Mouse (Mus musculus) thymus, postnatal 14 days (tissue): ENCODE measurements around the gene Baiap2l2.
A peak's percentile ranks its signal among the peaks of the same experiment; 100 is the strongest.

Experiments used
- DNase-seq: peaks from one replicate; pipeline ENCODE4 v3.0.0; 2021

Gene Baiap2l2

GRCm38 (mm10) chr15:79285399-79285798 is at the start of gene Baiap2l2:
Baiap2l2 (minus strand) TSS chr15:79285537.
- no peak for DNase-seq

- DNase-seq, result no peak
Observed at GRCm38 (mm10) chr15:79333409-79333808, 48.1 kb upstream of the Baiap2l2 start.

GRCm38 (mm10) chr15:79330521-79330920 is 45.2 kb upstream of the Baiap2l2 start:
- no peak for DNase-seq

- no peak for DNase-seq
Observed at GRCm38 (mm10) chr15:79329979-79330363, 44.6 kb upstream of the Baiap2l2 start.

- peak; percentile 20 for DNase-seq
Observed at GRCm38 (mm10) chr15:79329346-79329978, 44.1 kb upstream of the Baiap2l2 start.

DNA sequence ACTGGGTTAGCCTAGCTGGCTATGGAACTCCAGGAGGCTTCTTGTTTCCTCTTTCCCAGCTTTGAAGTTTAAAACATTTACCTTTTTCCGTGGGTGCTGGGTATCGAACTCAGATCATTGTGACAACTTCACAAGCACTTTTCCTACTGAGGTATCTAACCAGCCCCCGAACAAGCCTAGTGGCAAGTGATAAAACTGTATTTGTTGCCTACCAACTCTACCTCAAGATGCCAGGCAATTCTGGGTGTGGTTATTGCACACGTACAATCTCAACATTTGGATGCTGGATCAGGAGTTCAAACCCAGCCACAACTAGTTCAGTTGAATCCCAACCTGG is 43.6 kb upstream of the Baiap2l2 start:
- no peak for DNase-seq

DNA sequence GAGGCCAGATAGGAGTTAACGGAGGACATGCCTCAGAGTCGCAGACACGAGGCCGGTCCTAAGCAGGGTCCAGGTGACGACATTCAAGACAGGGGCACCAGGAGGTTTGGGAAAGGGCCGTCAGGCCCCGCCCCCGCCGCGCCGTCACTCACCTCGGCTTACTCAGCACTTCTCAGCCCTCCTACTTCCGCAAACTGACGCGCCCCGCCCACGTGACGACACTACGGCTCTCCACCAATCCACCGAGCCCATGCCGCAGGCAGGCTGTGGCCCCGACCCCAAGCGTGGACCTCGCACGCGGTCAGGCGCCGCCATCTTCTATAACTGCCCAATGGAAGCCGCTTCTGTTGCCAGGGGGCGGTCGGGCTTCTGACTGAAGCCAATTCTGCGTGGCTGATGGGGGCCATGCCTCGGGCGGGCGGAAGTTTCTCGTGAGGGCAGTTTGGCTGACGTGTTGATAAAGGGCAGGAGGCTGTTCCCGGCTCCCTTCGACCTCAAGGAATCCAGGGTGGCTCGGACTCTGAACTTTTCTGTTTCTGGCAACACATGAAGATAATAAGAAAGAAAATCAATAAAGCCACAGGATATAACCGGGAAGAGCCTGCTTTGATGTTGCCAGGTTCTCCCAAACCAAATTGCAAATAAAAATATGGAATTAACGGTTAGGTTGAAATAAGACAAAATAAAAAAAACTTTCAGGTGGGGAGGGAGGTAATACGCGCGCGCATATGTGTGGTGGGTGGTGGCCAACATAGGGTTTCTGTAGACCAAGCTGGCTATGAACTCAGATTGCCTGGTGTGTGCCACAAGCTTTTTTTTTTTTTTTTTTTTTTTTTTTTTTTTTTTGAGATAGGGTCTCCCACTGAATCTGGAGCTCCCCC is 43.0 kb upstream of the Baiap2l2 start, which contains the start of gene Pla2g6:
Pla2g6 (minus strand) TSS at position 333 of the 881 bp plus-strand sequence.
- peak; percentile 98 for DNase-seq

- peak; percentile 52 for DNase-seq
Observed at GRCm38 (mm10) chr15:79326971-79327961, 41.9 kb upstream of the Baiap2l2 start.

DNA sequence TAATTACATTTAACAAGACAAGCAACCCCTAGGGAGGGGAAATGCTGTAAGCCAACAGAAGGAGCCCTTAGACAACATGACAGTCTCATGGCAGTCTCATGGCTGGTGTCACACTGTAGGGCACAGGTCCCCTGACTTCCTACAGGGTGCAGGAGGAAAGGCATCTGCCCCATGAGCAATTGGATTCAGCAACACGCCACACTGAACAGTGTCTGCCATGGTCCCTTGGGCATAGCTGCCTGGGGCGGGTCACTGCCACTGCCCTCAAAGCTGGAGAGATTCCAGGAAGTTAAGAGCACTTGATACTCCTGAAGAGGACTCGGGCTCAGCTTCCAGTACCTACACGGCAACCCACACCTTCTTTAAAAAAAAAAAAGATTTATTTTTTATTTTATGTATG is 40.9 kb upstream of the Baiap2l2 start:
- DNase-seq, result peak; percentile 18

DNA sequence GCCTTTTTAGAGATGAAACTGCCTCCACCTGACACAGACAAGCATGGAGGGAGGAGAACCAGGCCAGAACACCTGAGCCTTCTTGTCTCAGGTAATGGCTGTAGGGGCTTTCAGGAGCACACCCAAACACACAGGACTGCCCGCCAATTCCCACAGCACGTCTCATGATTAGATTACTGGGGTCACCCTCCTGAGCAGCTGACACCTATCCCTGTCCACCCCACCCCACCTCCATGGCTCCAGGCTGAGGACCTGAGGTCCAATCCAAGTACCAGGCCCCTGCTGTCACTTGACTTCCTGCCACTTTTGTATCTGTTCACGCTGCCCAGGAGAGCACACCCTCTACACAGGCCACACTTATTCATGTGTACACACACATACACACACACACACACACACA is 40.4 kb upstream of the Baiap2l2 start:
- no peak for DNase-seq

- DNase-seq, result peak; percentile 13
Observed at GRCm38 (mm10) chr15:79324373-79324772, 39.0 kb upstream of the Baiap2l2 start.

GRCm38 (mm10) chr15:79323791-79324155 is 38.4 kb upstream of the Baiap2l2 start:
- DNase-seq, result no peak

GRCm38 (mm10) chr15:79322991-79323790 is 37.9 kb upstream of the Baiap2l2 start:
- peak; percentile 84 for DNase-seq

DNA sequence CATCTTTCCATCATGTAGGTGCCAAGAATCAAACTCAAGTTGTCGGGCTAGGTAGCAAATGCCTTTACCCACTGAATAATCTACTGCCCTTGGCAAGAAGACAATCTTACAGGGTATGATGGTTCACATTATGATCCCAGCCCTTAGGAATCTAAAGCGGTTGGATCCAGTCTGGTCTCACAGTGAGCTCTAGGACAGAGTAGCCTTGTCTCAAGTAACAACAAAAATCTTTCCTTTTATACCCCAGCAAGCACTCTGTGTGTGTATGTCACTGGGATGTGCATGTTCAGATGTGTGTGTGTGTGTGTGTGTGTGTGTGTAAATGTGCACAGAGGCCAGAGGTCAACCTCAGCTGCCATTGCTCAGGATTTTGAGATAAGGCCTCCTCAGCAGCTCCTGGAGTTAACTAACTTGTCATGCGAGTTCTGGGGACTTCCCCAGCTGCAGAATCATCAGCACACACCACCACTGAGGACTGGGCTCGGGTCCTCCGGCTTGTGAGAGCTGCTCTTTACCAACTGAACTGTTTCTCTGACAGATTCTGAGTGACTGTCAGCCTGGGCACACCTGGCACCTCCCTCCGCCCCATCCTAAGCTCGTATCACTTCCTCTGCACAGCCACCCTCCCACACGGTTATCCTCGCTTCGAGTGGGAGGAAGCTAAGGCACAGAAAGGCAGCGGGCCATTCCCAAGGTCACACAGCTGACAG is 37.1 kb upstream of the Baiap2l2 start:
- DNase-seq, result peak; percentile 88

DNA sequence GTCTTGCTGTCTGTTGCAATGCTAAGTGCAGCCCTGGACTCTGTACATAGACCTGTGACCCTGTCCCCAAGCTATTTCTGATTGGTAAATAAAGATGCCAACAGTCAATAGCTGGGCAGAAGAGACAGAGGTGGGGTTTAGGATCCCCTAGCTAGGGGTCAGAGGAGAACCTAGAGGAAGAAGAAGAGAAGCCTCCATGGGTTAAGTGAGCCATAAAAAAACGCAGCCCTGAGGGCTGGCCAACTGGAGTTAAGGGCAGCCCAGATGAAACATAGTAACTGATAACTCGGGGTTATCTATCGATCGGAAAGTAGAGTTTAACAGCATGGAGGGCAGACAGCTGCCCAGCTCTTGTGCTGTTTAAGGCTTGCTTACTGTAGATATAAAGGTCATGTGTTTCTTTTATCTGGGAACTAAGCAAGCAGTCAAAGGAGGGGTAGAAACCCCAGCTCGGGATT is 36.4 kb upstream of the Baiap2l2 start:
- DNase-seq, result no peak

GRCm38 (mm10) chr15:79313848-79314369 is 28.6 kb upstream of the Baiap2l2 start:
- DNase-seq, result no peak

- no peak for DNase-seq
Observed at GRCm38 (mm10) chr15:79307861-79308260, 22.5 kb upstream of the Baiap2l2 start.

DNA sequence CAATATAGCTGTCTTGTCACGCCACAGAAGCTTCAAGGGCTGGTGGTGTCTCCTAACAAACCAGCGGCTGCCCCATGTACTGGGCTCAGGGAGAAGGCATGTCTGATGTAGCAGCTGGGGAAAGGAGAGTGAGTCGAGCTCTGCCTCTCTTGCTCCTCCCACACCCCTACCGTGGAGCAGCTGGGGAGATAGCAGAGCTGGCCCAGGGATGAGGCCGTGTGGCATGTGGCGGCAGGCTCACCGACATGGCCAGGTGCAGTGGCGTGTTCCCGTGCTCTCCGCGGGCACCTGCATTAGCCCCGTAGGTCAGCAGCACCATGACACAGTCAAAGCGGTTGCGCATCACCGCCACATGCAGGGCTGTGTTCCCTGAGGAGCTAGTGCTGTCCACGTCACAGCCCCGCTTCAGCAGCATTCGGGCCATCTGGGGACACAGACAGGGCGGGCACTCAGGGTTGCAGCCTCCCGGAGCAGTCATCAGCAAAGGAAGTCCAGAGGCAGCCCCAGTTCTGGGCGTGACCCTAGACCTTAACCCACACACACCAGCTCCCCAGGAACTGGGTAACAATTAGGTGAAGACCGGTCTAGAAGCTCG is 20.8 kb upstream of the Baiap2l2 start:
- DNase-seq, result no peak

DNA sequence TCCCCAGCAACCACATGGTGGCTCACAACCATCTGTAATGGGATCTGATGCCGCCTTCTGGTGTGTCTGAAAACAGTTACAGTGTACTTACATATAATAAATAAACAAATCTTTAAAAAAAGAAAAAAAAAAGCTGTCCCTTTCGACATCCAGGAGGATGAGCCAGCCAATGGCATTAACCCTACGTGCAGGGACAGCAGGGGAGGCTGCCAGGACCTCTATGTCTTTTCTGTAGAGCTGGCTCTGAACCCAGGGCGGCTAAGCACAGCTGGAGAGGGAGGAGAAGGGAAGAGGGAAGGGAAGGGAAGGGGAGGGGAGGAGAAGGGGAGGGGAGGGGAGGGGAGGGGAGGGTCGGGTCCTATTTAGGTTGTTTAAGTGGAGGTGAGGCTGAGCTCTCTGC is 19.5 kb upstream of the Baiap2l2 start:
- DNase-seq, result no peak

GRCm38 (mm10) chr15:79303725-79304124 is 18.4 kb upstream of the Baiap2l2 start:
- peak; percentile 72 for DNase-seq
